Mouse (Mus musculus): ENCODE measurements around the gene Hesx1. TPM values are rescaled to one million over a fixed set of nuclear protein-coding genes. Genes with fewer than 3 reads are reported as not detected.

Hesx1 gene
- polyA plus RNA-seq (2014; fragmentation: Illumina TruSeq; extraction: RNeasy Lipid Tissue Mini Kit (QIAGEN cat#74804); ENCODE audit: low read depth, low replicate concordance): 3.1 TPM

DNA sequence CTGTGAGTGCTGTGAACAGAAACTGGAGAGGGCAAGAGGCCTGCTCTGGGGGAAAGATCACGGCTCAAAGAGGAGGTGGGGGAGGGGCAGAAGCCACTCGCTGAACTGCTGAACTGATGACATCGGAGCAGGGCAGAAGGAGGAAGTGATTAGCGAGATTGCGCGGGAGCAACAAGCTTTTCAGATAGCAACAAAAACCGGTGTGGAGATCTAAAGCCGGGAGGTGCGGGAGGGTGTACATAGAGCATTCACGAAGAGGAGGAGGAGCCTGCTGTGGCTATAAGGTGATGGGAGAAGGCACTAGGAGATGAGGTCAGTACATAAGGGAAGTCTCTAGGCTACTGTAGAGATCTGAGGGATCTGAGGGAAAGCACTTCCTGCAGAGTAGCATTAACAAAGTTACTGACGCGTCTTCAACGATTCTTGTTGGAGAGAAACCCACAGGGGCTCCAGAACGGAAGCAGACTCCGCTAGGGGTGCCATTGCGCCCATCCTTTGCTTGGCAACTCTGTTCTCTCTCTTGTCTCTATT is at the start of gene Hesx1:
Hesx1 (plus strand) TSS at position 206 of the 531 bp plus-strand sequence.

DNA sequence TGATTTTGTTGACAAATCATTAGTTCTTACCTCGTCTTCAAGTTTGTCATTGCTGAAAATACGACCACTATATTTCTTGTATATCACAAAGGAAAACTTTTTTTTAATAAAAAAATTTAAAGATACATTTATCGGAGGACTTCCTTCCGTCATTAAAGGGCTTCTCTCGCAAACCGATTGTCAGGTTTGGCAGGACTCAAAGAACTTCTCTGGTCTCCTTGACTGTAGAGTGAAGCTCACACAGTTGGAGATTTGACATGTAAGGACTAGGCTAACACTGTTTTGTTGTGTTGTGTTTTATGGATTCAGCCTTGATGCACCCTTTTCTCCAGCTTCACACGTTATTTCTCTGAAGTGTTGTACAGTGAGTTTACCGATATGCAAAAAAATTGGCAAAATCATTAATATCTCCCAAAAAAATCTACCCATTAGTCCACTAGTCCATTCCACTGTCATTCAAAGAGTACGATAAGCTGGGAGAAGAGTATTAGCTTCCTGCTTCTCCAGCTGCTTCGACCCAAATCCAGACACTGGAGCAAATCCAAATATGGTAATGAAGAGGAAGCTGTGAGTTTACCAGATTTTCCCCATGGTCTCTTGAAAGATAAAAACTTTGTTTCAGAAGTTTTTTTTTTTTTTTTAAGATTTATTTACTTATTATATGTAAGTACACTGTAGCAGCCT is 23.0 kb upstream of the Hesx1 start, which contains the start of gene Appl1:
Appl1 (minus strand) TSS at position 127 of the 684 bp plus-strand sequence.

DNA sequence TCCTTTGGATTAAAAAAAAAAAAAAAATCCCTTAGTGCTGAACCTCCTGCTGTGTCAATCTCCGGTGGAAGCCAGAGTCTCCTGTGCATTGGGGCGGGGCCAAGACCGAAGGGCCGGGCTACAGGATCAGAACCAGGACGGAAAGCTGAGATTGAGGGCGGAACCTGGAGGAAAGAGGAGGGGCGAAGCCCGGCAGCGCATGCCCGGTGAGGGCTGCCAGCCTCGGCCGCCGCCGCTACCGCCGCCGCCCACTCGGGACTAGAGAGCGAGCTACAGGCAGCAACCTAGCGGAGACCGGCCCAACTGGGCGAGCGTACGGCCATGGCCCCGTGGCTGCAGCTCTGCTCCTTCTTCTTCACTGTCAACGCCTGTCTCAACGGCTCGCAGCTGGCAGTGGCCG is 44.6 kb downstream of the Hesx1 start, which contains the start of gene Il17rd:
Il17rd (plus strand) TSS at position 159 of the 400 bp plus-strand sequence.

Other genes with a start within 250 kb of the Hesx1 start
- gene Asb14, start 99.9 kb upstream of the Hesx1 start, polyA plus RNA-seq (2014; fragmentation: Illumina TruSeq; extraction: RNeasy Lipid Tissue Mini Kit (QIAGEN cat#74804); ENCODE audit: low read depth, low replicate concordance): not detected
- 44.7 TPM for gene Appl1, start 23.2 kb upstream of the Hesx1 start, polyA plus RNA-seq (2014; fragmentation: Illumina TruSeq; extraction: RNeasy Lipid Tissue Mini Kit (QIAGEN cat#74804); ENCODE audit: low read depth, low replicate concordance)
- 4.1 TPM for gene Il17rd, start 44.5 kb downstream of the Hesx1 start, polyA plus RNA-seq (2014; fragmentation: Illumina TruSeq; extraction: RNeasy Lipid Tissue Mini Kit (QIAGEN cat#74804); ENCODE audit: low read depth, low replicate concordance)
- 47.0 TPM for gene Arhgef3, start 120.5 kb downstream of the Hesx1 start, polyA plus RNA-seq (2014; fragmentation: Illumina TruSeq; extraction: RNeasy Lipid Tissue Mini Kit (QIAGEN cat#74804); ENCODE audit: low read depth, low replicate concordance)

All from kidney, adult 10 weeks (tissue).